Mouse (Mus musculus) myocyte (in vitro differentiated cells): ENCODE results near the gene Spred1.

ENCODE experiments used
- CEBPB ChIP-seq: IDR thresholded peaks from 2 replicates; pipeline ENCODE4 v1.6.1; 2011; ENCODE audit warnings: mild to moderate bottlenecking, moderate library complexity; ENCODE audit not compliant: poor library complexity, insufficient read depth, severe bottlenecking
- E2F4 ChIP-seq: IDR thresholded peaks from one replicate; pipeline ENCODE4 v1.6.1; 2011; ENCODE audit warnings: mild to moderate bottlenecking, control low read depth, moderate library complexity; ENCODE audit not compliant: insufficient read depth
- MAX ChIP-seq: IDR thresholded peaks from one replicate; pipeline ENCODE4 v1.6.1; 2011; ENCODE audit warnings: low read depth, mild to moderate bottlenecking, control low read depth
- MYOD1 ChIP-seq, 3 experiments: IDR thresholded peaks; one replicate each; pipeline ENCODE4 v1.6.1; 2011; ENCODE audit warnings: control low read depth in 2 of 3, low read depth in 2 of 3, mild to moderate bottlenecking in 2 of 3, moderate library complexity in 1 of 3; ENCODE audit not compliant: insufficient read length in 2 of 3, control insufficient read depth in 1 of 3
- MYOG ChIP-seq, 3 experiments: IDR thresholded peaks; one replicate each; pipeline ENCODE4 v1.6.1; 2011; ENCODE audit warnings: control low read depth in 2 of 3, low read depth in 2 of 3, mild to moderate bottlenecking in 2 of 3; ENCODE audit not compliant: insufficient read length in 2 of 3, control insufficient read depth in 1 of 3, insufficient read depth in 1 of 3
- POLR2A ChIP-seq: IDR thresholded peaks from one replicate; pipeline ENCODE4 v1.6.1; 2011; ENCODE audit warnings: low read depth, mild to moderate bottlenecking, control low read depth, moderate library complexity; ENCODE audit not compliant: insufficient read length
- POLR2AphosphoS2 ChIP-seq: IDR thresholded peaks from one replicate; pipeline ENCODE4 v1.6.1; 2011; ENCODE audit warnings: low read depth, control low read depth; ENCODE audit not compliant: insufficient read length
- REST ChIP-seq: IDR thresholded peaks from one replicate; pipeline ENCODE4 v1.6.1; 2011; ENCODE audit warnings: mild to moderate bottlenecking, control low read depth, moderate library complexity; ENCODE audit not compliant: insufficient read depth, insufficient read length
- SRF ChIP-seq: IDR thresholded peaks from one replicate; pipeline ENCODE4 v1.6.1; 2011; ENCODE audit warnings: low read depth; ENCODE audit not compliant: control insufficient read depth, insufficient read length
- TCF12 ChIP-seq: IDR thresholded peaks from one replicate; pipeline ENCODE4 v1.6.1; 2011; ENCODE audit warnings: mild to moderate bottlenecking, control low read depth; ENCODE audit not compliant: poor library complexity, insufficient read depth, severe bottlenecking
- TCF3 ChIP-seq: IDR thresholded peaks from one replicate; pipeline ENCODE4 v1.6.1; 2011; ENCODE audit warnings: low read depth, control low read depth; ENCODE audit not compliant: insufficient read length
- USF1 ChIP-seq: IDR thresholded peaks from one replicate; pipeline ENCODE4 v1.6.1; 2011; ENCODE audit warnings: low read depth, mild to moderate bottlenecking, control low read depth, moderate library complexity

DNA sequence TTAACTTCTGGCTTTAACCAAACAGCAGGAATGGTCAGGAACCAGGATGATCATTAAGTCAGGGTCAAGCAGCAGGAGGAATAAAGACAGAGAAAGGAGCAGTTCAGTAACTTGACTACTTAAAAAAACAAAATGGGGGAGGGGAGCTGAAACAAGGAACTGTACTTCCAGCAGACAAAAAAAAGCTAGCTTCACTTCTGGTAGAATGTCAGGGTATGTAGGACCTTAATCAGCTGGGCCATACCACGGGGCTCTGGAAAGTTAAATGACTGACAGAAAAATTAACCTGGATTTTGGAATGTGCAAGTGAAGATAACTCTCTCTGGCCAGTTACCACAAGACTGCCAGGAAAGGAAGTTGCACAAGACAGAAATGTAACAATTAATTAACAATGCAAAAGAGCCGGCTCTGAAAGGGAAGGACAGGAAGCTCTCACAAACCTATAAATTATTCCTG lies 28.2 kb upstream of the Spred1 start:
- no peak for TF ChIP-seq MYOG (IDR thresholded peaks at IDR 0.05; ENCODE audit: control insufficient read depth in 1 of 3, insufficient read depth in 1 of 3, insufficient read length in 2 of 3, low read depth in 2 of 3)
- no peak for TF ChIP-seq POLR2A
- no peak for TF ChIP-seq POLR2AphosphoS2
- TF ChIP-seq USF1: no peak
- TF ChIP-seq TCF3: no peak
- TF ChIP-seq TCF12: no peak
- no peak for TF ChIP-seq SRF
- no peak for TF ChIP-seq E2F4
- no peak for TF ChIP-seq MYOD1 (IDR thresholded peaks at IDR 0.05; ENCODE audit: control insufficient read depth in 1 of 3, insufficient read length in 2 of 3, low read depth in 2 of 3)
- TF ChIP-seq CEBPB: peak; percentile 46; the same call in 1 of the 2 replicates
- no peak for TF ChIP-seq MAX
- no peak for TF ChIP-seq REST
